Mouse (Mus musculus) spleen, adult 2 months (tissue): ENCODE results near the gene Gnpat. TPM values are rescaled to one million over a fixed set of nuclear protein-coding genes. Genes with fewer than 3 reads are reported as not detected.

Experiments
- DNase-seq, 2 experiments: peaks; one replicate each; pipeline versions ENCODE4 v3.0.0 to v3.0.0-alpha.2; 2012 to 2021; ENCODE audit warnings: low spot score in 2 of 2, low read depth in 1 of 2
- H3K27ac ChIP-seq: fragments of 200-500 bp; 2 replicates; pipeline ENCODE4 v1.5.1; 2012; ENCODE audit warnings: low read length, inconsistent platforms; ENCODE audit not compliant: insufficient read depth
- H3K27me3 ChIP-seq: fragments of 200-500 bp; 2 replicates; pipeline ENCODE4 v1.6.1; 2012; ENCODE audit warnings: mild to moderate bottlenecking, moderate library complexity, low read length, inconsistent platforms; ENCODE audit not compliant: control insufficient read depth, insufficient read depth
- H3K36me3 ChIP-seq: fragments of 200-500 bp; 2 replicates; pipeline ENCODE4 v1.6.1; 2012; ENCODE audit warnings: mild to moderate bottlenecking, low read length, inconsistent platforms; ENCODE audit not compliant: control insufficient read depth, insufficient read depth
- H3K4me1 ChIP-seq: fragments of 200-500 bp; 2 replicates; pipeline ENCODE4 v1.6.1; 2011; ENCODE audit warnings: inconsistent platforms; ENCODE audit not compliant: control insufficient read depth, insufficient read depth, insufficient read length
- H3K4me3 ChIP-seq: fragments of 200-500 bp; 2 replicates; pipeline ENCODE4 v1.5.1; 2011; ENCODE audit warnings: mild to moderate bottlenecking, inconsistent platforms; ENCODE audit not compliant: insufficient read depth, insufficient read length; ENCODE audit errors: extremely low read depth
- CTCF ChIP-seq: fragments of 200-500 bp; IDR thresholded peaks from 2 replicates; pipeline ENCODE4 v1.5.1; 2011; ENCODE audit warnings: mild to moderate bottlenecking, inconsistent platforms; ENCODE audit not compliant: insufficient read depth, insufficient read length, insufficient replicate concordance; ENCODE audit errors: extremely low read depth
- POLR2A ChIP-seq: fragments of 200-500 bp; IDR thresholded peaks from 2 replicates; pipeline ENCODE4 v1.6.1; 2011; ENCODE audit warnings: low read depth, low read length, inconsistent platforms
- WGBS: fragments of 180-500 bp; shearing (Covaris S2); methylation state at CpG from one replicate; pipeline ENCODE4 v1.1.7; 2018; 5-methylcytosine and 5-hydroxymethylcytosine counted together
- polyA plus RNA-seq: library from polyadenylated mRNA; depleted of rRNA; stranded (reverse); fragments of >200 nt; gene quantifications from 2 replicates; pipeline ENCODE4 v1.2.3, GENCODE M21; 2012

Gnpat gene
- polyA plus RNA-seq, 1 experiment, result 36.0 TPM

GRCm38 (mm10) chr8:124823497-124823896, 39.3 kb upstream of the Gnpat start:
- 81% methylated on average over 6 of the region's 6 CpGs for WGBS
- Histone ChIP-seq H3K4me3 (no peak overlapping the region), H3K4me1 (no peaks in the 10 kb centered on the region; the same call in 1 of the 2 replicates), H3K27me3 (no peaks in the 10 kb centered on the region), H3K27ac (no peak overlapping the region), H3K36me3 (no peaks in the 10 kb centered on the region)
- DNase-seq, result no peak
- TF ChIP-seq POLR2A (no peak), CTCF (no peak)

- Histone ChIP-seq H3K4me1 (no peaks in the 10 kb centered on the region; the same call in 1 of the 2 replicates), H3K27me3 (no peaks in the 10 kb centered on the region), H3K4me3 (no peak overlapping the region), H3K27ac (no peak overlapping the region), H3K36me3 (no peaks in the 10 kb centered on the region)
- WGBS, result 32% methylated on average over 7 of the region's 7 CpGs
- TF ChIP-seq CTCF (no peak), POLR2A (no peak)
- no peak for DNase-seq
Observed at GRCm38 (mm10) chr8:124826658-124827057, 36.2 kb upstream of the Gnpat start.

GRCm38 (mm10) chr8:124827387-124827786, 35.4 kb upstream of the Gnpat start:
- 5% methylated on average over 5 of the region's 5 CpGs for WGBS
- no peaks in the 10 kb centered on the region for H3K27me3 ChIP-seq
- DNase-seq, result peak; percentile 11 to 30
- no peak overlapping the region for H3K27ac ChIP-seq
- H3K4me3 ChIP-seq, result no peak overlapping the region
- H3K36me3 ChIP-seq, result no peaks in the 10 kb centered on the region
- TF ChIP-seq CTCF (peak; percentile 53; the same call in 1 of the 2 replicates), POLR2A (no peak)
- no peaks in the 10 kb centered on the region; the same call in 1 of the 2 replicates for H3K4me1 ChIP-seq

DNA sequence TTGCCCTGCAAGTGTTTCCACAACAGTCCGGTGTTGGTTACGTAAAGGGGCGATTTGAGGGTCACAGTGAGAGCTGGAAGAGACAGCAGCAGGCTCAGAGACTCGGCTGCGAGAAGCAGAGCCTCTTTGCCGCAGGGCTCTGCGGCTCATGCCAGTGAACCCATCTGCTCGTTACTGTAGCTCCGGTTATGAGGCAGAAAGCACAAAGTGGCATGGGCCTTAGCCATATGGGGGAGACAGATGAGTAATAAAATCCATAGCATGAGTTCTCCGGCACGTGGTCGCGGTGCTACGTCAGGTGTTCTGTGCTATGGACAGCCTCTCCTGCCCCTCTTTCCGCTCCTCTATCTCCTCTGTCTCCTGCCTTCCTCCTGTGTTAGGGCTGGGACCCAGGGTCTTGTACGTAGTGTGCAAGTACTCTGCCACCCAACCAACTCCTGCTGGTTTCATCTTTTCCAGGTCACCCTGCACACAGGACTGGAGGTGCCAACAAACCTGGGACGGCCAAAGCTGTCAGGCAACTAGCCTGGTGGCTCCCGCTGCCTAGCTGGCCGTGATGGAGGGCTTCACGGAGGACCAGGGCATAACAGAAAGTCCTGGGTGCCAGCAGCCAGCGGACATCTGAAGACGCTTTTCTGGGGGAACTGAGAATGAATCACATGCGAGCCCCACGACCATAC, 34.1 kb upstream of the Gnpat start:
- Histone ChIP-seq H3K36me3 (no peaks in the 10 kb centered on the region), H3K4me1 (no peaks in the 10 kb centered on the region; the same call in 1 of the 2 replicates), H3K4me3 (no peak overlapping the region), H3K27ac (no peak overlapping the region), H3K27me3 (no peaks in the 10 kb centered on the region)
- TF ChIP-seq CTCF, result no peak
- no peak for TF ChIP-seq POLR2A
- no peak for DNase-seq
- 87% methylated on average over 24 of the region's 24 CpGs for WGBS

DNA sequence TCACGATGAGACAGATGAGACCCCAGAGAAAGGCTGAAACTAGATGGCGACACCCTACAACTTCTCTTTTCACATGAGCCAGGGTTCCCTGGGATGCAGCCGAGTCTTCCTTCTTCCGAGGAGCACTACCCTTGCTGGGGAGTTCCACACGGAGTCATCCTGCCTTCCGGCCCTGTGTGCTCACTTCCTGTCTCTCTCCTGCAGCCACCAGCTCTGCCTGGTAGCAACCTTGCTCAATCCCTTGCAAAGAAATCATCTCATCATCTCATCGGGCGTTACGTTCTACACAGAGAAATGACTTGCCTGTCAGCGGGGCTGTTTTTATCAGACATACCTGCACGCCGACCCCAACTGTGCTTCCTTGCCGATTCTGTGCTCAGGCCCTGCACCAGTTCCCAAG, 32.8 kb upstream of the Gnpat start:
- Histone ChIP-seq H3K27me3 (no peaks in the 10 kb centered on the region), H3K4me3 (no peak overlapping the region), H3K27ac (no peak overlapping the region), H3K4me1 (no peaks in the 10 kb centered on the region; the same call in 1 of the 2 replicates), H3K36me3 (no peaks in the 10 kb centered on the region)
- TF ChIP-seq CTCF (no peak), POLR2A (no peak)
- 66% methylated on average over 13 of the region's 13 CpGs for WGBS
- DNase-seq, result no peak

DNA sequence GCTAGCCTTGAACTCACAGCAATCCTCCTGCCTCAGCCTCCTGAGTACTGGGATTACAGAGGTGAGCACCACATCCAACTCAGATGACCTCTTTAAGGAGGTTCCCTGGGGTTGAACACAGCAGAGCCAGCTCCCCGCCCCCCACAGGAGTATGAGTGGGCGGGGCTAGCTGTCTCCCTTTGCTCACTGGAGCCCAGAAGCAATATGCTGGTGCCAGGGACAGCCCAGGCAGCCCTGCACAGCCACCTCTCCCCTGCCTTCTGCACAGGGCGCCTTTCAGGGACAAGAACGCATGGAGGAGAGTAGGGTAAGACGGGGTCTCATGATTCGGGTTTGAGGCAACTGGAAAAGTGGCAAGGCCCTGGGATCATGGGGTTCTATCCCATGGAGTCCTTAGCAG, 31.3 kb upstream of the Gnpat start:
- 82% methylated on average over 6 of the region's 6 CpGs for WGBS

DNA sequence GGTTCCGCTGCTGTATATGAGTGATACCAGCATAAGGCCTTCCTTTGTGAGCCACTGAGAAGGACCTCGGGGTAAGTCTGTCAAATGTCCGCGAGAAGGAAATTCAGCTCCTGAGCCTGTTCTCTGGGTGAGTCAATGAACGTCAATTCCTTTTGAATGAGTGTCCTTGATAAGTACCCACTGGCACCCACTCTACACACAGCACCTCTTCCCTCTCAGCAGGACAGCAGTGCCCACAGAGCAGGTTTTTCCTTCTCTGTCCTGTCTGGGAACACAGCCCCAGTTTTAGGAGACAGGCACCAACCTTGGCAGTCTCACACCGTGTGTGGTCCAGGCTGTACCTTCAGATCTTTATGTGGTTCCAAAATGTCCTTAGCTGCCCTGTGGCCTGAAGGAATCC, 30.9 kb upstream of the Gnpat start:
- Histone ChIP-seq H3K4me3 (no peak overlapping the region), H3K4me1 (no peaks in the 10 kb centered on the region; the same call in 1 of the 2 replicates), H3K27ac (no peak overlapping the region), H3K36me3 (no peaks in the 10 kb centered on the region), H3K27me3 (no peaks in the 10 kb centered on the region)
- TF ChIP-seq CTCF, result no peak
- no peak for TF ChIP-seq POLR2A
- DNase-seq, result no peak
- 88% methylated on average over 6 of the region's 6 CpGs for WGBS

More for the DNA sequence above, 31.3 kb upstream of the Gnpat start:
- Histone ChIP-seq H3K4me3 (no peak overlapping the region), H3K4me1 (no peaks in the 10 kb centered on the region; the same call in 1 of the 2 replicates), H3K36me3 (no peaks in the 10 kb centered on the region), H3K27ac (no peak overlapping the region), H3K27me3 (no peaks in the 10 kb centered on the region)
- no peak for TF ChIP-seq CTCF
- no peak for TF ChIP-seq POLR2A
- DNase-seq, result no peak
